Mouse (Mus musculus) CH12.LX (cell line): ENCODE measurements around the gene Klk11. TPM values are rescaled to one million over a fixed set of nuclear protein-coding genes. Genes with fewer than 3 reads are reported as not detected.

ENCODE experiments used
- DNase-seq: peaks from one replicate; pipeline ENCODE4 v3.0.0-alpha.2; 2013; ENCODE audit errors: extremely low read depth
- H3K27ac ChIP-seq: 2 replicates; pipeline ENCODE4 v1.5.1; 2012; ENCODE audit warnings: low read depth, mild to moderate bottlenecking, control low read depth, moderate library complexity; ENCODE audit not compliant: insufficient read depth
- H3K27me3 ChIP-seq: replicated peaks from 2 replicates; pipeline ENCODE3; 2012; ENCODE audit warnings: inconsistent platforms
- H3K36me3 ChIP-seq, 2 experiments: replicated peaks in 1 of 2; 2 replicates each; pipeline versions ENCODE3 to v1.6.1; 2012; ENCODE audit warnings: inconsistent platforms in 1 of 2, low read length in 1 of 2, mild to moderate bottlenecking in 1 of 2, mixed read lengths in 1 of 2, moderate library complexity in 1 of 2; ENCODE audit not compliant: control insufficient read depth in 1 of 2, insufficient read depth in 1 of 2
- H3K4me1 ChIP-seq, 2 experiments: 2 replicates each; pipeline ENCODE4 v1.6.1; 2012; ENCODE audit warnings: inconsistent platforms in 1 of 2, moderate library complexity in 1 of 2; ENCODE audit not compliant: insufficient read depth in 2 of 2, control insufficient read depth in 1 of 2
- H3K4me2 ChIP-seq: 2 replicates; pipeline ENCODE4 v1.6.1; 2012; ENCODE audit warnings: low read depth, mild to moderate bottlenecking, control low read depth; ENCODE audit not compliant: poor library complexity, insufficient read depth, severe bottlenecking
- H3K4me3 ChIP-seq, 3 experiments: fragments of 150-350 bp in 1 of 3; sonication (generic) in 1 of 3; replicated peaks in 1 of 3; 2 replicates each; pipeline versions ENCODE3 to v1.5.1; 2011 to 2012; ENCODE audit warnings: low read depth in 2 of 3, low read length in 2 of 3, mild to moderate bottlenecking in 2 of 3, moderate library complexity in 2 of 3, control low read depth in 1 of 3, improper control_type of control experiment in 1 of 3, inconsistent platforms in 1 of 3, mixed read lengths in 1 of 3; ENCODE audit not compliant: poor library complexity in 1 of 3
- H3K79me2 ChIP-seq: replicated peaks from 2 replicates; pipeline ENCODE4 v1.6.1; 2012; ENCODE audit warnings: mild to moderate bottlenecking, moderate library complexity; ENCODE audit not compliant: control insufficient read depth, poor library complexity, insufficient read depth, severe bottlenecking; ENCODE audit errors: extremely low read depth
- H3K9ac ChIP-seq: 2 replicates; pipeline ENCODE4 v1.6.1; 2012; ENCODE audit warnings: low read depth, mild to moderate bottlenecking, control low read depth, moderate library complexity; ENCODE audit not compliant: insufficient read depth
- H3K9me3 ChIP-seq: replicated peaks from 2 replicates; pipeline ENCODE3; 2012; ENCODE audit warnings: low read length, inconsistent platforms, mixed read lengths
- BHLHE40 ChIP-seq: IDR thresholded peaks from 2 replicates; pipeline ENCODE4 v1.6.1; 2011; ENCODE audit warnings: mild to moderate bottlenecking, low read depth, low read length, improper control_type of control experiment
- CHD1 ChIP-seq: IDR thresholded peaks from 2 replicates; pipeline ENCODE4 v1.6.1; 2012; ENCODE audit warnings: low read depth, low read length, improper control_type of control experiment, inconsistent platforms
- CHD2 ChIP-seq: IDR thresholded peaks from 2 replicates; pipeline ENCODE4 v1.6.1; 2011; ENCODE audit warnings: low read length, improper control_type of control experiment
- CTCF ChIP-seq, 2 experiments: IDR thresholded peaks in 1 of 2; conservative IDR thresholded peaks in 1 of 2; 2 replicates each; pipeline ENCODE4 v1.5.1; 2011 to 2012; ENCODE audit warnings: low read depth in 2 of 2, low read length in 2 of 2, improper control_type of control experiment in 1 of 2, inconsistent platforms in 1 of 2, mild to moderate bottlenecking in 1 of 2, moderate library complexity in 1 of 2
- ELF1 ChIP-seq: IDR thresholded peaks from 2 replicates; pipeline ENCODE4 v1.6.1; 2014; ENCODE audit warnings: low read depth, mild to moderate bottlenecking, inconsistent platforms, low read length, improper control_type of control experiment
- EP300 ChIP-seq: IDR thresholded peaks from 2 replicates; pipeline ENCODE4 v1.6.1; 2011; ENCODE audit warnings: low read length, improper control_type of control experiment
- ETS1 ChIP-seq: conservative IDR thresholded peaks from 2 replicates; pipeline ENCODE4 v1.6.1; 2012; ENCODE audit warnings: low read depth, mild to moderate bottlenecking, inconsistent platforms, low read length, improper control_type of control experiment, moderate library complexity
- GABPA ChIP-seq: IDR thresholded peaks from 2 replicates; pipeline ENCODE4 v1.6.1; 2012; ENCODE audit warnings: low read depth, low read length, improper control_type of control experiment, inconsistent platforms; ENCODE audit not compliant: insufficient replicate concordance
- HCFC1 ChIP-seq: IDR thresholded peaks from 2 replicates; pipeline ENCODE4 v1.6.1; 2012; ENCODE audit warnings: low read depth, mild to moderate bottlenecking, inconsistent platforms, low read length, improper control_type of control experiment
- JUN ChIP-seq: IDR thresholded peaks from 2 replicates; pipeline ENCODE4 v1.6.1; 2011; ENCODE audit warnings: low read depth, mild to moderate bottlenecking, low read length, improper control_type of control experiment, moderate library complexity; ENCODE audit not compliant: insufficient read depth
- JUND ChIP-seq: conservative IDR thresholded peaks from 2 replicates; pipeline ENCODE4 v1.6.1; 2011; ENCODE audit warnings: low read depth, low read length, improper control_type of control experiment
- MAZ ChIP-seq: IDR thresholded peaks from 2 replicates; pipeline ENCODE4 v1.6.1; 2012; ENCODE audit warnings: low read depth, mild to moderate bottlenecking, inconsistent platforms, low read length, improper control_type of control experiment, moderate library complexity
- MYC ChIP-seq: IDR thresholded peaks from 2 replicates; pipeline ENCODE4 v1.6.1; 2011; ENCODE audit warnings: low read depth, mild to moderate bottlenecking, improper control_type of control experiment, low read length
- NELFE ChIP-seq: IDR thresholded peaks from 2 replicates; pipeline ENCODE4 v1.6.1; 2011; ENCODE audit warnings: low read depth, low read length, improper control_type of control experiment
- NRF1 ChIP-seq: IDR thresholded peaks from 2 replicates; pipeline ENCODE4 v1.6.1; 2014; ENCODE audit warnings: low read depth, mild to moderate bottlenecking, inconsistent platforms, low read length, improper control_type of control experiment, moderate library complexity
- PAX5 ChIP-seq: IDR thresholded peaks from 2 replicates; pipeline ENCODE4 v1.6.1; 2012; ENCODE audit warnings: low read length, inconsistent platforms, mixed read lengths
- POLR2A ChIP-seq: IDR thresholded peaks from 2 replicates; pipeline ENCODE4 v1.6.1; 2011; ENCODE audit warnings: low read depth, mild to moderate bottlenecking, improper control_type of control experiment, low read length
- RAD21 ChIP-seq: IDR thresholded peaks from 2 replicates; pipeline ENCODE4 v1.6.1; 2011; ENCODE audit warnings: low read depth, mild to moderate bottlenecking, low read length, improper control_type of control experiment, moderate library complexity
- RCOR1 ChIP-seq: conservative IDR thresholded peaks from 2 replicates; pipeline ENCODE4 v1.6.1; 2012; ENCODE audit warnings: low read depth, mild to moderate bottlenecking, inconsistent platforms, low read length, improper control_type of control experiment
- SIN3A ChIP-seq: IDR thresholded peaks from 2 replicates; pipeline ENCODE4 v1.6.1; 2012; ENCODE audit warnings: low read length, improper control_type of control experiment, inconsistent platforms
- TBP ChIP-seq: conservative IDR thresholded peaks from 2 replicates; pipeline ENCODE4 v1.6.1; 2011; ENCODE audit warnings: low read depth, low read length, improper control_type of control experiment
- USF1 ChIP-seq: IDR thresholded peaks from 2 replicates; pipeline ENCODE4 v1.6.1; 2014; ENCODE audit warnings: low read depth, mild to moderate bottlenecking, inconsistent platforms, low read length, improper control_type of control experiment
- USF2 ChIP-seq: conservative IDR thresholded peaks from 2 replicates; pipeline ENCODE4 v1.6.1; 2011; ENCODE audit warnings: low read depth, low read length, improper control_type of control experiment
- ZC3H11A ChIP-seq: IDR thresholded peaks from 2 replicates; pipeline ENCODE4 v1.6.1; 2012; ENCODE audit warnings: low read depth, mild to moderate bottlenecking, inconsistent platforms, low read length, improper control_type of control experiment
- ZKSCAN1 ChIP-seq: IDR thresholded peaks from 2 replicates; pipeline ENCODE4 v1.6.1; 2012; ENCODE audit warnings: low read depth, inconsistent platforms, low read length, improper control_type of control experiment, borderline replicate concordance
- ZMIZ1 ChIP-seq: IDR thresholded peaks from 2 replicates; pipeline ENCODE4 v1.6.1; 2012; ENCODE audit warnings: low read depth, mild to moderate bottlenecking, inconsistent platforms, low read length, improper control_type of control experiment
- dilution Hi-C: fragments of 300-500 bp; cut with MboI; formaldehyde crosslinking; loops from 2 replicates; pipeline ENCODE4 v1.14.3; 2020; ENCODE audit warnings: low sequenced_read_pairs; ENCODE audit not compliant: extremely low pct_unique_long_range_greater_than_20kb, extremely low pct_ligation_motif_present
- in situ Hi-C: fragments of 300-500 bp; cut with MboI; formaldehyde crosslinking; loops from 3 replicates; pipeline ENCODE4 v1.14.3; 2019; ENCODE audit warnings: low sequenced_read_pairs, low pct_ligation_motif_present, low pct_unique_long_range_greater_than_20kb, mixed read lengths
- polyA plus RNA-seq: library from polyadenylated mRNA; unstranded; fragments of >175 nt; gene quantifications from 2 replicates; pipeline ENCODE4 v1.2.1, GENCODE M21; 2012; ENCODE audit warnings: low read depth; ENCODE audit not compliant: insufficient read length
- total RNA-seq, 2 experiments: library from RNA; depleted of rRNA; stranded (reverse); fragments of 300-350 nt in 1 of 2; fragments of >200 nt in 1 of 2; gene quantifications; 2 replicates each; pipeline ENCODE4 v1.2.3; 2012 to 2014

The Klk11 gene
- total and polyA plus RNA-seq, 3 experiments: not detected

DNA sequence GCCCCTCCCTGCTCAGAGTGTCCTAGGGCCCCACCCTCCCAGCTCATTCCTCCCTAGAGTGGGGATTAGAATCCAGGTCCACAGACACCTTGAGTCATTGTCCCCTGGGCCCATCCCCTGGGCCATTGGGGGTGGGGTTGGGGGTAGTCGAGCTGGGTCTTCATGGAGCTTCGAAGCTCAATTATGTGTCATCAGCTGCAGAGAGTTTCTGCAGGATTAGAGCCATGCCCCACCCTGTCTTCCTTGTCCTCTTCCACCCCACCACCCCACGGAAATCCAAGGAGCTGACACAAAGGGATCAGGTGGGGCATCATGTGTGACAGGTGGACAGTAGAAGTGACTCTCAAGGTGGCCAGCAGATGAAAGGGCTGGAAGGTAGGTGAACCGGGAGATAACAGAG is 5.8 kb upstream of the Klk11 start, which contains the start of gene Klk12:
Gene Klk12 (plus strand): TSS at position 301 of the 400 bp plus-strand sequence.
- Histone ChIP-seq H3K4me1 (no peaks in the 10 kb centered on the region), H3K4me2 (no peak within 1 kb of the TSS), H3K27ac (no peak within 1 kb of the TSS), H3K27me3 (peaks cover 67% of the 10 kb centered on the region), H3K36me3 (no peaks in the 10 kb centered on the region), H3K4me3 (no peak within 1 kb of the TSS), H3K9me3 (no peaks in the 10 kb centered on the region), H3K9ac (no peak within 1 kb of the TSS), H3K79me2 (no peaks in the 10 kb centered on the region)
- dilution Hi-C loops (no loop called here), in situ Hi-C loops (no loop called here)
- TF ChIP-seq ETS1: no peak
- no peak for TF ChIP-seq SIN3A
- TF ChIP-seq CTCF (conservative IDR thresholded peaks at IDR 0.05 in 1 of 2, IDR thresholded peaks at IDR 0.05 in 1 of 2; ENCODE audit: low read depth in 2 of 2, low read length in 2 of 2): no peak
- TF ChIP-seq JUN: no peak
- TF ChIP-seq EP300: no peak
- TF ChIP-seq CHD2: no peak
- no peak for TF ChIP-seq MYC
- no peak for TF ChIP-seq MAZ
- no peak for TF ChIP-seq RCOR1
- no peak for TF ChIP-seq USF1
- no peak for TF ChIP-seq PAX5
- TF ChIP-seq GABPA: no peak
- TF ChIP-seq USF2: no peak
- TF ChIP-seq NRF1: no peak
- DNase-seq: no peak

DNA sequence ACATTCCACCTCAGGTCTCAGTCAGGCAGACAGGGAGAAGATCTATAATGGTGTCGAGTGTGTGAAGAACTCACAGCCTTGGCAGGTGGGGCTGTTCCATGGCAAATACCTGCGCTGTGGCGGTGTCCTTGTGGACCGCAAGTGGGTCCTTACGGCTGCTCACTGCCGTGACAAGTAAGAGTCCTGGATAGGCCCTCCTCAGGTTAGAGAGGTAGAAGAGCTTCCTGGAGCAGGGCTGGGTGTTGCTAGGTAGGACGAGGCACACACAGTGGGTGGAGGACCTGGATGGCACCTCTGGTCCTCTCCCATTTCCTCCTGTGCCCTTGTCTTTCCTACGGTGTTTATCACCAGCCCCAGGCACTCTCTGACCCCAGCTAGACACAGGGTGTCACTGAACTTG is 4.8 kb upstream of the Klk11 start:
- Histone ChIP-seq H3K27ac (no peak overlapping the region), H3K27me3 (peaks cover 74% of the 10 kb centered on the region)
- dilution Hi-C loops: no loop called here
- TF ChIP-seq GABPA (no peak), MAZ (no peak), ZC3H11A (no peak), NRF1 (no peak), RAD21 (no peak), BHLHE40 (no peak), CHD1 (no peak), JUND (no peak), NELFE (no peak), TBP (no peak), ZMIZ1 (no peak), ZKSCAN1 (no peak), POLR2A (no peak), PAX5 (no peak), ELF1 (no peak), HCFC1 (no peak)
- TF ChIP-seq, all 38 proteins: peak for 0
- H3K36me3 ChIP-seq: no peaks in the 10 kb centered on the region
- H3K79me2 ChIP-seq: no peaks in the 10 kb centered on the region
- no peaks in the 10 kb centered on the region for H3K9me3 ChIP-seq
- H3K4me3 ChIP-seq: no peak overlapping the region
- no peak overlapping the region for H3K9ac ChIP-seq
- in situ Hi-C loops: no loop called here
- DNase-seq: no peak
- no peaks in the 10 kb centered on the region for H3K4me1 ChIP-seq
- H3K4me2 ChIP-seq: no peak overlapping the region
